Mouse (Mus musculus) T-helper 17 cell (primary cell): ENCODE results near the gene Nr1i3.

Experiments
- in situ Hi-C, 2 experiments: fragments of 300-600 bp; cut with MboI, MseI; formaldehyde crosslinking; loops; 1 replicate in 1 of 2; 2 replicates in 1 of 2; pipeline ENCODE4 v1.15.1; 2025; ENCODE audit warnings: high pct_unique_total_duplicates in 2 of 2

Gene Nr1i3

GRCm38 (mm10) chr1:171195046-171195822 lies 18.5 kb upstream of the Nr1i3 start:
- in situ Hi-C loops: no loop called here

DNA sequence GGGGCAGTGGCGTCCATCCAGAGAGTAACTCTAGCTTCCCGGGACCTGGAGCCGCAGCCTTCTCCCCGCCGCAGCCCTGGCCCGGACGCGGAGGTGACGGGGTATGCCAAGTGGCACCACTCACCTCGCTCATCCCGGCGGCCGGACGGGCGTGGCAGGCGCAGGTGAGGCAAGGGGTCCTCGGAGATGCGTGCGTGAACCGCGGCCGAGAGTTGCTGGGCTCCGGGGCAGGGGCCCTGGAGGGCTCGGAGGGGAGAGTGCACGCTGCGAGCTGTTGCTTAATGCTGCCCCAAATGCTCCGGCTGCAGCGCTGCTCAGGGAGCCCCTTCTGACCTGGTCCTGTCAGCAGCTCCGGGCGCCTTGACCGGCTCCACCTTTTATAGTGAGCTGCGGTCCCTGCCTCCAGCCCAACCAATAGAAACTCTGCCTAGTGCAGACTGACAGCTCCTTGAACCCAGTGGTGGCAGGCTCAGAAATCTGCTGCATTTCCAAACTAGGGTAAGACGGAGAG lies 17.8 kb upstream of the Nr1i3 start, which contains the start of gene Pcp4l1:
Gene Pcp4l1, minus strand, starts transcription at position 382 of the 511 bp plus-strand sequence.
- in situ Hi-C loops: no loop called here

DNA sequence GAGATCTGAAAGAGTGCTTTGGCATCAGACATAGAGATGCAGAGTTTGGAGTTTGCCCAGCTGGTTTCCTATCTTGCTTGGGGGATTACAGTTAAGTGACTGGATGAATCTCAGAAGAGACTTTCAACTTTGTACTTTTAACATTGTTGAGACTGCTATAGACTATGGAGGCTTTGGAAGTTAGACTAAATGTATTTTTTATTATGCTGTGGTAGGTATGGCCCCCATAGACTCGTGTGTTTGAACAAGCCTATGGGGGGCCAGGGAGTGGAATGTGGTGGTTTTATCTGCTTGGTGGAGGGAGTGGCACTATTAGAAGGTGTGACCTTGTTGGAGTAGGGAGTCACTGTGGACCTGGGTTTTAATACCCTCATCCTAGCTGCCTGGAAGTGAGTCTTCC lies 14.2 kb upstream of the Nr1i3 start:
- in situ Hi-C loops: no loop called here

GRCm38 (mm10) chr1:171200769-171201168 lies 13.0 kb upstream of the Nr1i3 start:
- in situ Hi-C loops: no loop called here

- in situ Hi-C loops: no loop called here
Measured at GRCm38 (mm10) chr1:171203471-171204248, 10.1 kb upstream of the Nr1i3 start.

DNA sequence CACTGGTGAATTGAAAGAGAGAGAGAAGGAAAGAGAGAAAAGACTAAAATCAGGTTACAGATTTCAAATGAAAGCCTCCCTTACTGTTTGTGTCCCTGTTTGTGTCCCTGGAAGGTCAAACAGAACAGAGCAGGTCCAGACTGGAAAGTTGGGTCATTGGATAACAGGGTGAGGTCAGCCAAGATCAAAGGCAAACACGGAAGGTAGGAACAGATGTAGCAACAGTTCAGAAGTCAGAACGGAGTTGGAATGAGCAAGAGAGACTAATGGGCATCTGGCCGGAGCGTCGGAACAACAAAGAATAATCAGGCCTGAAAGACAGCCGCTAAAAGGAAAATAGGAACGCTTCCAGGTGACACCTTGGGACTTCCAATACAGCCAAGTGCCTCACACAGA lies 9.5 kb upstream of the Nr1i3 start:
- in situ Hi-C loops: no loop called here

DNA sequence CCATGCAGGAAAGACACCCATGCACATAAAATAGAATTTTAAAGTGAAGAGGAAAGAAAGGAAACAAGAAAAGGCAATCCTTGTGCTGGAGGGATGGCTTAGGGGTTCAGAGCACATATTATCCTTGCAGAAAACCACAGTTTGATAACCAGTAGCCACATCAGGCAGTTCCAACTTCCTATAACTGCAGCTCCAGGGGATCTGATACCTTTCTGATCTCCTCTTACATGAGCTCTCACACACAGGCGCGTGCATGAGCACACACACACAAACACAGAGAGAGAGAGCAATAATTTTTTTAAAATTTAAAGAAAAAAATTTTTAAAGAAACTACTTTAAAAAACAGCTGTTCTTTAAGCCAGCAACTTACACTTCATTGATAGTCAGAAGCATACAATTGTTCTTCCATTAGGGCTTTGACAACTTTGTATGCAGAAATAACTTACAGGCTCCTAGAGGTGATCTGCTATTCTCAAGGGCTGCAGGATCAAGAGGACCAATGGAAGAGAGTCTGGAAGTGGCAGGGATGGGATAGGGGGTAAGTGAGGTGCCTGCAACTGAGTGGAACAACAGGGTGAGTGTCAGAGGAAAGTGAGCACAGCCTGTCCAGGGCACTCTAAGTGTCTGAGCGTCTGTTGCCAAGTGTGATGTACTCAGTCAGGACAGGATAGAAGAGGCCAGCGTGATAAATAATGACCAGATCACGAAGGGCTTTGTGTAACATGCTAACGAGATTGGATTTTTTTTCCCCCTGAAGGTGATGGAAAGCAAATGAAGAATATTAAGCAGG lies 7.9 kb upstream of the Nr1i3 start:
- in situ Hi-C loops: no loop called here

- in situ Hi-C loops: no loop called here
Measured at GRCm38 (mm10) chr1:171209409-171209808, 4.4 kb upstream of the Nr1i3 start.

DNA sequence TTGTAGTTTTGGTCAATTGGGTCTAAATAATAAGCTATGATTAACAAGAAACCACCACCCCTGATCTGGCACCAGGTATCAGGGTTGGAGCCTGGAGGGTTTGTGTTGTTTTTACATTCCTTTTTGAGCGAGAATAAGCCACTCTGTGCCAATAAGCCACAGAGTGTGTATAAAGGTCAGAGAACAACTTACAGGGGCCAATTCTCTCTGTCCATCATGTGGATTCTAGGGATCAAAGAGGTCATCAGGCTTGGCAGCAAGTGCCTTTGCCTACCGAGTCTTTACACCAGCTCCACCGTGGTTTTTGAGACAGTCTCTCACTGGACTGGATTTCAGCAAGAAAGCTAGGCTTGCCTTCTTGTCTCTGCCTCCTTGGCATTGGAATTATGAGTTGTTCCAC lies 916 bp upstream of the Nr1i3 start:
- in situ Hi-C loops: no loop called here

- in situ Hi-C loops: loop anchor here in 1 of 2 experiments (5.0 kb wide), 1 partner anchor 94 kb away; no protein-coding TSS in a partner anchor
Measured at GRCm38 (mm10) chr1:171216241-171216955, 2.6 kb downstream of the Nr1i3 start.

DNA sequence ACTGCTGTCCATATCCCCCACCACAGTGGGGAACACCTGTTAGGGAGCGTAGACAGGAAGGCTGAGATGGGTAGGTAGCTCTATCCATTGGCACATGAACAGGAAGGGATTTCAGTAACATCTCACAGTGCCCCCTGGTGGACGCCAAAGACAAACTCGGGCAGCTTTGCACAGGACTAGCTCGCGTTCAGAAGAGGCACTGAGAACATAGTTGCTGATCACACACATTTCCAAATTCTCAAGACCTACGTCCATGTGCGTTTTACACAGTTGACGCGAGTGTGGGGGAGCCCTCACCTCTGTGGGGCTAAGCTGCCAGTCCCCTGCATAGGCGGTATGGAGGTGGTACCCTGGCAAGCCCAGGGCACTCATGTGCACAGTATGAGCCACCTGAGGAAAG lies 7.1 kb downstream of the Nr1i3 start:
- in situ Hi-C loops: loop anchor here in 1 of 2 experiments (5.0 kb wide), 1 partner anchor 104 kb away; no protein-coding TSS in a partner anchor

DNA sequence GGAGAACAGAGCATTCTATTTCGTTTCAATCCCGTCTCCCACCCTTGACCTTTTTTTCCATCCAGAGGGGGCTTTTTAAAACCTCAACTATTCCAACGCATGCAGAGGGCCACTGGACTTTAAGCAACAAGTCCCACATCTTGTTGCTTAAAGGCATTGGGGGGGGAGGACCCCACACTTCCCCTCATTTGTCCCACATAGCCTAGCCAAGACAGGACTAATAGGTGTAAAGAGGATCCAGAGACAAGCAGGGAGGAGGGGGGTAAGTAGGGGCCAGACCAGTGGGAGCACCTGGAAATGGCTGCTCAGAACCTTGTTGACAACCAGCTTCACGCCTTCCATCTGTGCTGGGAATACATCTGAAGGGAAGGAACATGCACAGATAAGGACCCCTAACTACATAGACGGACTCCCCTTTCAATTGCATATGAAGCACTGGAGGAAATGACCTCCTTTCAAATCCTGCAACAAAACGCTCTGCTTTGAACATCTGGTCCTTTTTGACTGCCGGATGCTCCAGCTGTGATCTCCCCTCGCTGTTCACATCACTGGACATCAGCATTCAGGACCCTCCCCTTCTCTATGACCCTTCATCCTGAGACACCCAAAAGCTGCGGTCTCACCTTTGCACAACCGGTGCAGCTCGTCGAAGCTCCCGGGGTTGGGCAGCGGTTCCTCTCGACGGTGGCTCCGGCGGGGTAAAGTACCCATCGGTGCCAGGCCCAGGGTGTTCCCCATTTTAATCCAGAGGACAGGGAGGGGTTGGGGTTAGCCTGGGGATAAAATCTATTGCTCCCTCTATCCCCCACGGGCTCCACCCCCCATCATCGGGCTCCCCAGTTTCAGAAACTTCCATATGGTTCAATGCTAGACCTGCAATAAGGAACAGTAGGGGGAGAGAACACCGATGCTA lies 7.8 kb downstream of the Nr1i3 start:
- in situ Hi-C loops: loop anchor here in 1 of 2 experiments (5.0 kb wide), 1 partner anchor 104 kb away; no protein-coding TSS in a partner anchor

DNA sequence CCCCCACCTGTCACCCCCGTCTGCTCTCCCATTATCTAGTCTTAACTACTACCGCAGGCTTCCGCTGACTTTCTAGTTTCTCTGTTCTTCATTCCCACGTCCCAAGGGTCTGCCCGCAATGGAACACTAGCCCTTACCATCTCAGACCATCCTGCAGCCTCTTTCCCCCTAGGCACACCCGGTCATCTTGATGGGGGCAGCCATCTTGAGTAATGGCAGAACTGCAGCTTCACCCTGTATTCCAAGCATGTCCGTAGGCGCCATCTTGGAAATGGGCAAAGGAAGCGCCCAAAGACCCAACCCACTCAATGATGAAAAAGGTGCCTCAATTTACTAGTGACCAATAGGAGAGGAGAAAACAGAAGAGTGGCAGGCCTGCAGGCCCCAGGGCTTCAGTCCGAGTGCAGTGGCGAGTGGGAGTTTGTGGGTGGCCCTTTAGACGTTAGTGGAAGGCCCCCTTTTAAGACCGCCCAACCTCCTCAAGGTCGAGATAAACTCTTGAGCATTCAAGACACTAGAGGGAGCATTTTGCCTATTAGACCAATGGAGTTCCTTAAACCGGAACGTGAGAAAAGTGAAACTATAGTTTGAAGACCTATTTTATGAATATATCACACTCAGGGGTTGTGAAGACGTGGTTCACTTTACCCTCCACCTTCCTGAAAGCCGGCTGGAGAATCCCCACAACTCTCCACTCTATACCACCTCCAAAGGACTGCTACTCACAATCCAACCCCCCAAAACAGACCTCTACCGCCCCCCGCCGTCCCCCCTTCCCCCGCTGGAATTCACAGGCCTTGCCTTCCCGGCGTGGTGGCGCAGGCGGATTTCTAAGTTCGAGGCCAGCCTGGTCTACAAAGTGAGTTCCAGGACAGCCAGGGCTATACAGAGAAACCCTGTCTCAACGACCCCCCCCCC lies 8.7 kb downstream of the Nr1i3 start, which contains the start of gene Tomm40l:
Gene Tomm40l, minus strand, starts transcription at position 277 of the 918 bp plus-strand sequence.
- in situ Hi-C loops: loop anchor here in 1 of 2 experiments (5.0 kb wide), 1 partner anchor 105 kb away; no protein-coding TSS in a partner anchor

GRCm38 (mm10) chr1:171223168-171223567 lies 9.4 kb downstream of the Nr1i3 start:
- in situ Hi-C loops: loop anchor here in 1 of 2 experiments (5.0 kb wide), 1 partner anchor 106 kb away; no protein-coding TSS in a partner anchor

GRCm38 (mm10) chr1:171223796-171224195 lies 10.0 kb downstream of the Nr1i3 start:
- in situ Hi-C loops: loop anchor here in 1 of 2 experiments (5.0 kb wide), 1 partner anchor 106 kb away; no protein-coding TSS in a partner anchor

DNA sequence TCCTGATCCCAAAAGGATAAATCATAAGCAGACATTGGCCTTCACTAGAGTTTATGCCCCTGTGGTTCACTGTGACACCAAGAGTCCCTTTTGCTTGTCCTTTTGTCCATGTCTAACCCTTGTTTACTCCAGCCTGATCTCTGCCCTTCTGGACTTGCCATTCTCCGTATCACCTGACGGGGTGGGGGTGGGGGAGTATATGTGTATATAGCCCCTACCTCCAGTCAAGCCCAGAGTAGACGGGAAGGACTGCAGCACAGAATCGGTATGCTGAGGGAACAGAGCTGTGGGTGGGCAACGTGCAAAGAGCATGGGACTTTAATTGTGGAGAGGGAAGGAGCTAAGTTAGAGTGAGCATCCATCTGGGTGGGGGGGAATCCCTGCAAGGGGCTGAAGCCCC lies 11.1 kb downstream of the Nr1i3 start, which contains the start of gene Apoa2:
Gene Apoa2, plus strand, starts transcription at position 198 of the 400 bp plus-strand sequence.
- in situ Hi-C loops: loop anchor here in 1 of 2 experiments (5.0 kb wide), 1 partner anchor 108 kb away; no protein-coding TSS in a partner anchor

GRCm38 (mm10) chr1:171226780-171227179 lies 13.0 kb downstream of the Nr1i3 start:
- in situ Hi-C loops: no loop called here

DNA sequence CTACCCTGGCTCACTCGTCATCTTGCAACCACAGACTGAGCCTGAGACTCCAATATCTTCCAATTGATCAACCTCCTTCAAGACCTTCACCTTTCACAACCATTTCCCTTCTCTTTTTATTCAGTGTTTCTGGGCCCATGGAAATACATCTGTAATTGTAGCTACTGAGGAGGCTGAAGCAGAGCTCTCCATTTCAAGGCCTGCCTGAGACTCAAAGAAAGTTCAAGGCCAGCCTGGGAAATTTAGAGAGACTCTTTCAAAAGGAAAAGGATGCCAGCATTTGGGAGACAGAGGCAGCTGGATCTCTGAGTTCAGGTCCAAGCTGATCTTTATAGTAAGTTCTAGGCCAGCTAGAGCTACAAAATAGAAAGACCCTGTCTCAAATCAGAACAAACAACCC lies 14.1 kb downstream of the Nr1i3 start:
- in situ Hi-C loops: no loop called here
